ENCODE assay signal across 18 mouse cellular contexts in the genomic region with DNA sequence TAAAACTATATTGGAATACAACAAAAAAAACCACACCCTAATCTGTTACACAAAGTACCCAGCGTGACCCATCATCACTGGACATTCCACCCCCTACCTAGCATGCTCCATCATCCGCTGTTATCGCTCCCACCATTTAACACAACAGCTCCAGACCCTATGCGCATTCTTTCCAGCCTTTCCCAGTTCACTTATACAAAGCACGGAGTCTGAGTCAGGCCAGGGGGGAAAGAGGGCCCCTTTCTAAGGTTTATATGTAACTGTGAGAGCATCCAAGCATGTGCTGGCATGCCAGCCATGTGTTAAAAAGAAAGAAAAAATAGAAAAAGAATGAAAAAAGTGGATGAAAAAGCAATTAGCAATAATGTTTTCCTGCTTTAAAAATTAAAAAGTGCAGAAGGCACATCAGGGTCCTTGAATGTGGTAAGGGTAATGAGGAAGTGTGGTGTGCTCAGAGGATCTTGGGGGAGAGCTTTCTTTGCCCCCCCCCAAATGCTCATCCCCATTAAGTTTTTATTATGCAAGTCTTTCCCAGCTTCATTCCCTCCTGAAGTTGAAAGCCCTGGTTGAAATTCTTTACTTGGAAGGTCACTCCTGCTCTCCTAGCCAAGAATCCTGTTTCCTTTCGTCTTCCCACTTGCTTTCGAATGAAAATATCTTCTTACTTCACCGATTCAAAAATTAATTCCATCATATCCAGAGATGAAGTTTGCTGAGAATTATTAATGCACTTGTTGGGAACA.
DNase-seq lines count a peak whose midpoint lies in the region; ATAC-seq lines count a peak whose summit lies in the region.
"Had no signal": no experiment of that assay in that cellular context is flagged by ENCODE, and none has a peak within 500 bp of the region (broad histone marks: within the 10 kb centered on the region; RNA-seq: fewer than 3 reads in every experiment).

No protein-coding gene starts in this region.

- H3K4me1 ChIP-seq in heart, embryonic 11.5 days (ENCODE audit: control insufficient read depth, insufficient read depth, low read length): no peaks in the 10 kb centered on the region; the same call in 1 of the 2 replicates
- no peaks in the 10 kb centered on the region for H3K4me1 ChIP-seq in kidney, embryonic 14.5 days (ENCODE audit: control insufficient read depth, insufficient read depth, low read length)
- H3K4me1 ChIP-seq in heart, embryonic 16.5 days (ENCODE audit: control insufficient read depth, insufficient read depth, low read length): peaks cover 6% of the 10 kb centered on the region
- H3K4me1 ChIP-seq: midbrain, embryonic 15.5 days had no signal

- no peaks in the 10 kb centered on the region for H3K27me3 ChIP-seq in heart, embryonic 11.5 days (ENCODE audit: control insufficient read depth, insufficient read depth, low read length)
- no peaks in the 10 kb centered on the region for H3K27me3 ChIP-seq in kidney, embryonic 14.5 days (ENCODE audit: control insufficient read depth, insufficient read depth, low read length)
- no peaks in the 10 kb centered on the region for H3K27me3 ChIP-seq in heart, embryonic 16.5 days (ENCODE audit: control insufficient read depth, insufficient read depth, low read length)
- H3K27me3 ChIP-seq: midbrain, embryonic 15.5 days had no signal

- H3K4me3 ChIP-seq in heart, embryonic 11.5 days (ENCODE audit: low read depth, low read length): no peak overlapping the region
- no peak overlapping the region for H3K4me3 ChIP-seq in kidney, embryonic 14.5 days (ENCODE audit: low read length)
- H3K4me3 ChIP-seq in heart, embryonic 16.5 days (ENCODE audit: low read length): no peak overlapping the region
- H3K4me3 ChIP-seq: forebrain, embryonic 10.5 days; midbrain, embryonic 15.5 days; myocyte had no signal

- DNase-seq in heart, adult 11 months: peak; percentile 78
- no peak for DNase-seq in kidney, adult 18-20 months
- peak; percentile 44 for DNase-seq in ES-CJ7 (ENCODE audit: low read depth, low spot score)
- DNase-seq: adrenal gland, adult 8-10 months; cerebellum, adult 8-10 months; gastrocnemius, postnatal 25 days; kidney, adult 8-10 months; liver, postnatal 0 days; lung, postnatal 10 days; thymus, postnatal 36 days had no signal

- no peaks in the 10 kb centered on the region for H3K9me3 ChIP-seq in heart, embryonic 11.5 days (replicated peaks; ENCODE audit: control insufficient read depth, low read length)
- no peaks in the 10 kb centered on the region for H3K9me3 ChIP-seq in kidney, embryonic 14.5 days (ENCODE audit: control insufficient read depth, low read length)
- no peaks in the 10 kb centered on the region for H3K9me3 ChIP-seq in heart, embryonic 16.5 days (replicated peaks; ENCODE audit: control insufficient read depth, low read length)
- H3K9me3 ChIP-seq: forebrain, embryonic 10.5 days; midbrain, embryonic 15.5 days had no signal

- no peak for ATAC-seq in heart, embryonic 11.5 days (replicated peaks; ENCODE audit: insufficient number of reproducible peaks, low FRiP score, low TSS enrichment)
- peak; percentile 80 for ATAC-seq in kidney, embryonic 14.5 days (ENCODE audit: low FRiP score, low TSS enrichment)
- no peak for ATAC-seq in heart, embryonic 16.5 days (replicated peaks; ENCODE audit: extremely low read depth, insufficient read depth, low FRiP score)
- no peak for ATAC-seq in megakaryocyte progenitor cell, adult 5-6 weeks (replicated peaks; ENCODE audit: poor library complexity)
- ATAC-seq: inflammation-experienced regulatory T-cells, adult 6 months; liver, postnatal 0 days; midbrain, embryonic 15.5 days had no signal

- no peak overlapping the region for H3K9ac ChIP-seq in heart, embryonic 11.5 days (ENCODE audit: low read depth, low read length)
- H3K9ac ChIP-seq in kidney, embryonic 14.5 days (ENCODE audit: low read depth, low read length): no peak overlapping the region
- no peak overlapping the region for H3K9ac ChIP-seq in heart, embryonic 16.5 days (ENCODE audit: low read length)
- H3K9ac ChIP-seq: liver, postnatal 0 days; midbrain, embryonic 15.5 days had no signal

- 66% methylated on average over 8 of the region's 8 CpGs for WGBS in heart, embryonic 11.5 days (ENCODE audit: insufficient replicate concordance)
- WGBS in kidney, embryonic 14.5 days: 67% methylated on average over 8 of the region's 8 CpGs
- 61% methylated on average over 8 of the region's 8 CpGs for WGBS in heart, embryonic 16.5 days

- H3K4me2 ChIP-seq in heart, embryonic 11.5 days: no peak overlapping the region
- no peak overlapping the region for H3K4me2 ChIP-seq in kidney, embryonic 14.5 days (replicated peaks; ENCODE audit: low read depth, low read length)
- no peak overlapping the region for H3K4me2 ChIP-seq in heart, embryonic 16.5 days (ENCODE audit: low read depth, low read length)
- H3K4me2 ChIP-seq: midbrain, embryonic 15.5 days had no signal

- no peaks in the 10 kb centered on the region for H3K36me3 ChIP-seq in heart, embryonic 11.5 days (ENCODE audit: control insufficient read depth, insufficient read depth, low read length)
- no peaks in the 10 kb centered on the region for H3K36me3 ChIP-seq in kidney, embryonic 14.5 days (ENCODE audit: control insufficient read depth, insufficient read depth, low read length)
- H3K36me3 ChIP-seq in heart, embryonic 16.5 days (ENCODE audit: control insufficient read depth, insufficient read depth): no peaks in the 10 kb centered on the region
- H3K36me3 ChIP-seq: forebrain, embryonic 10.5 days; midbrain, embryonic 15.5 days had no signal

- H3K27ac ChIP-seq in heart, embryonic 11.5 days (ENCODE audit: low read depth, low read length): no peak overlapping the region
- H3K27ac ChIP-seq in kidney, embryonic 14.5 days (ENCODE audit: low read depth, low read length): peak overlapping the region; percentile 43; the same call in 1 of the 2 replicates
- H3K27ac ChIP-seq in heart, embryonic 16.5 days (ENCODE audit: low read length): peak overlapping the region; percentile 14
- H3K27ac ChIP-seq: forebrain, embryonic 10.5 days; midbrain, embryonic 15.5 days had no signal
